Mouse (Mus musculus) heart, adult 11 months (tissue): ENCODE measurements around the gene Slc22a8.
A peak's percentile ranks its signal among the peaks of the same experiment; 100 is the strongest.

Source experiments
- DNase-seq: peaks from one replicate; pipeline ENCODE4 v3.0.0; 2022

Slc22a8 gene

DNA sequence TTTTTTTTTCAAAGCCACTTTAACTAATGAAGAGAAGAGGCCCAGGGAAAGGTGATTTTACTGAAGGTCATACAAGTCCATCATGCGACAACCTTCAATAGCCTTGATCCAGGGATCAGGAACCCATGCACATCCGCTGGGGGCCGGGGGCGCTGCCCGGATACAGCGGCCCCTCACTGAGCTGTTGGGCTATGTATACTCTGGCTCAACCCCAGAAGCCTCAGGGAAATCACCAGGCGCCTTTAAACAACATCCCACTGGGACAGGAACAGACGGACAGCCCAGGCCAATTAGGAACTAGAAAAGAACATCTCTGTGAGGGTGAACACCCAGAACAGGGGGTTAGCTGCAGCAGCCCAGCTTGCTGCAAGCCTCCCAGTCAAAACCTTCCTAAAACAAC lies at the start of gene Slc22a8:
Gene Slc22a8, plus strand, starts transcription at position 301 of the 400 bp plus-strand sequence.
- DNase-seq: peak; percentile 89

DNA sequence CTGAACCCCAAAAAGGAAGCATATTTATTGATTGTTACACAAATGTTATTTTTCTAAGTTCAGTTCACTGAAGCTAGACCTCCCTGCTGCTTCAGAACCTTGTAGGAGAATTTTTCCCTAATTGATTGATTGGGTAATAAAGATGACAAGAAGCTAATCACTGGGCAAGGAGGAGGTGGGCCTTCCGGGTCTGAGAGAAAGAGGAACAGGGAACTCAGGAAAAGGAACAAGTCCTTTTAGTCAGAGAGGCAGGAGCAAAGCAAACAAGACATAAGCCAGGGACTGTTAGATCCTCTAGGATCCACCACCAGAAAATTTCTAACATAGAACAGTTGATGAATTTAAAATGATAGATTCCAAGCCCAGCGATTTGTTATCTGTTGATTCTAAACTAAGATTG lies 32.2 kb upstream of the Slc22a8 start:
- DNase-seq: peak; percentile 55

DNA sequence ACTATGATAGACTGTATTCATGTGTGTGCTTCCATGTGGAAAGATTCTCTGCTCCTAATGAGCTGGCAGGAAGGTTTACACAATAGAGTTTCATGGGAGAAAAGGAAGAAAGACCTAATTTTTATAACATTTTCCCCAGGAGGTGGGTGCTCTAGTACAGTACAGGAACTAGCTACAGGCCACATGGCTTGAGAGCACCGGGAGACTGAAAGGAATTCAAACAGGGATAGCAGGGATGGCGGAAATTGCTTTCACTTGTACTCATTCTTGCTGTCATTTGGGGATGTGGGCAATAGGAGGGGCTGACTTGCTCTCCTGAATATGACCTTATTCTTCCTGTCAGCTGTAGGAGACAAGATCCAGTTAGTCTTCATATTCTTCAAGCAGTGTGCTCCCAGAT lies 27.0 kb upstream of the Slc22a8 start:
- DNase-seq: no peak

DNA sequence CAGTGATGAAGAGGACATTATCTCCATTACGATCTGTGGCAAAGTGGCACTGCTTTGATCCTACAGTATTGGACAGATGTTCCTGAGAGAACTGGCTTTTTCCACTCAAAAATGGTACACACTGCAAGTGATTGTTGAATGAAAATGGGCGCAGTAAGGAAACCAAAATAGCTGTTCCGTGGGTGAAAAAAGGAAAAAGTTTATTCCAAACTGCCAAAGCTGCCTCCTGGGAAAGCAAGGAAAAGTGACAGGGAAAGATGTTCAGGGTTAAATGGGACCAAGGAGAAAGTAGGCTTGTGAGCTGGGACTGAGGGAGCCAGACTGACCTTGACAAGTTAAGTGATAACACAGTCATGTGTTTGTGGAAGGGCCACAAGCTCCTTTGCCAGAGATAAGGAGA lies 26.6 kb upstream of the Slc22a8 start:
- no peak for DNase-seq

DNA sequence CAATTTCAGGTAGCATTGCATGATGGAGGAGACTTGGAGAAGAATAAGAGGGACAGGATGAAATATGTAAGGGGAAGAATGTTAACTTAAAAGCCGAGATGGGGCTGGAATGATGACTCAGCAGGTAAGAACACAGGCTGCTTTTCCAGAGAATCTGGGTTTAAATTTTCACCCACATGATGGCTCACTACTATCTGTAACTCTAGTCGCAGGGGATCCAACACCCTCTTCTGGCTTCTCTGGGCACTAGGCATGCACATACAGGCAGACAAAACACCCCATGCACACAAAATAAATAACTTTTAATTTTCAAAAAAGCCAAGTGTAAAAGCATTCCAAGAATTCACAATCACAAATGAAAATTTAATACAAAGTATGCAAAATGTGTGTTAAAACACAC lies 25.8 kb upstream of the Slc22a8 start:
- peak; percentile 37 for DNase-seq

DNA sequence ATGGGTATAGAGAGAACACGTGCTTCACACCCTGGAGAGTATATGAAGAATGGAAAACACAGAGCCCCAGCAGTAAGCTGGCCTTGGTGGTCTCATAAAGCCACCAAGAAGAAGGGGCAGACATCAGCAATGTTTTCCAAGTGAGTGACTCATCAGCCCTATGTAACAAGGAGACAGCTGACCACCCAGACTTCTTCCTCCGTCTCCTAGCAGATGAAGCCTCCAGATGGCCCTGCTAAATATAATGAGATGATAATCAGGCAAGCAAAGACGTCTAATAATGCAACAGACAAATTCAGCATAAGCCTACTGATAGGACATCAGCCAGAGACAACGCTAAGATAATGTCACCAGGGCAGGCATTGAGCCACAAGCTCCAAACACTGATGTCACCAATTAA lies 25.1 kb upstream of the Slc22a8 start:
- DNase-seq: peak; percentile 50

DNA sequence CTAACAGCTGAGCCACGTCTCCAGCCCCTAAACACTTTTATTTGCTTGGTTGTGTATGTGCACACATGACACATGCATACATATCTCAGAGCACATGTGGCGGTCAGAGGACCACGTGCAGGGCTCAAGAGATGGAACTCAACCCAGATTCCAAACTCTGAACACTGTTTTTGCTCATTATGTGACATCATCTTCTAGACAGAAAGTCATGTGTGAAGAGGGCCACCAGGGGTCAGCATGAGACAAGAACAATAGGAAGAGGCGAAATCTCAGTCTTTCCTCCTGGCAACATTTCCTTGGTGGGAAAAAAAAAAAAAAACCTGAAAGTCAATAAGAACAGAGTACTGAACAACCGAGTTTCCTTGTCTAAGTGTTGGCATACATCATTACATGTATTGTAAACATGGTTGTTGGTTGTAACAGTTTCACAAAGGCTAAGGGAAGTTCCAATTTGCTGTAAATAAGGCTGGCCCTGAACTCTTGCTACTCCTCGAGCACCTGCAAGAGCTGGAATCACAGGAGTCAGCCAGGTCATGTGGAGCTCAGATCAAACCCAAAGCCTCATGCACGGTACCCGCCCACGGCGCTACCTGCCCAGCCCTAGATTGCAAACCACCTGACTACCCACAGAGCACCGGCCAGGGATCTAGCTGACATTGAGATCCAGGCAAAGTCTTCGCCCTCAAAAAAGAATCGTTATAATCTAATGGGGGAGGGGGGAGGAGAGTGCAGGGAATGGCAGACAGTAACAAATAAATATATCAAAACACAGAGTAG lies 23.8 kb upstream of the Slc22a8 start:
- DNase-seq: peak; percentile 86

DNA sequence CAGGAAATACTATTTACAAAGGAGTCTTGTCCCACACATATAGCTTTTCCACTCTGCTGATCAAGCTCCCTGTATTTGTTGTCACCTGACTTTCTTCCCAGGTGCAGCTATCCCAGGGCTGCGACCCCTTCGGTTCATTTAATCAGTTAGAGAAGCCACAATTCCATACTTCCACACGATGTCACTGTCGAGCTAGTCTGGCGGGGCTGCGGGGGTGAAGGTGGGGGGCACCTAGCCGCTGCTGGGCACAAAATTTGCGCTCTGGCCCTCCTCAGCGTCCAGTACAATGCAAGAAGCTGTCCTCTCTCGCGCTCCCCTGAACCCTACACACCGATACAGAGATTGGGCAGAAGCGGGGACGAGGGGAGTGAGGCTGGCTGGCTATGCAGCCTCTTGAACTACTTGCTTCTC lies 21.6 kb upstream of the Slc22a8 start:
- DNase-seq: peak; percentile 85

DNA sequence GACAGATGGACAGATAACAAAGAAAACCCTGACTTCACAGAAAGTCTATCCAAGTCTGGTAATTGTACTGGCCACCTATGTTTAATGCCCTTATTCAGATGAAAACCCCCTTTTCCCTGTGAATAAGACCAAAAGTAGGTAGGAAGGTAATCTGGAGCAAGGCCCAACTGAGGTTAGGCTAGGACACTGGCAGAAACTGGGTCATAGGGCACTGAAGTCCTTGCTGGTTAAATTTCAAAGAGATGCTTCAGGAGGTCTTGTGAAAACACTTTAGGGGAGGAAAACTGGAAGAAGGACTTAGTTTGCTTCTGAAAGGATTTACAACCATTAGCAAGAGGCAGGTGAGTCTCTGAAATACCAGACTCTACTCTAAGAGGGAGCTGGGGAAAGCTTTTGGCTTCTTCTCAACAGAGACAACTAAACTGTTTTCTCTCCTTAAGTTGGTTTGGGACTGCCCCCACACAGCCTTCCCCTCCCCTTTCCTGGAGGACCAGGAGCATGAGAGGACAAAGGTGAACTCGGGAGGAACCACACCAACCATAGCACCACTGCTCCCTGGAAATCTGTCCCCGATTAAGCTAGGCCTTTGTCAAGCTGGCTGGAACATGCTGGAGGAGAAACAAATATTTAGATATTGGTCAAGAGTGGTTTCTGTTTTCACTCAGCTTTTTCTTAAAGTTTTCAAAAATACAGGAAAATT lies 20.6 kb upstream of the Slc22a8 start:
- DNase-seq: peak; percentile 81

DNA sequence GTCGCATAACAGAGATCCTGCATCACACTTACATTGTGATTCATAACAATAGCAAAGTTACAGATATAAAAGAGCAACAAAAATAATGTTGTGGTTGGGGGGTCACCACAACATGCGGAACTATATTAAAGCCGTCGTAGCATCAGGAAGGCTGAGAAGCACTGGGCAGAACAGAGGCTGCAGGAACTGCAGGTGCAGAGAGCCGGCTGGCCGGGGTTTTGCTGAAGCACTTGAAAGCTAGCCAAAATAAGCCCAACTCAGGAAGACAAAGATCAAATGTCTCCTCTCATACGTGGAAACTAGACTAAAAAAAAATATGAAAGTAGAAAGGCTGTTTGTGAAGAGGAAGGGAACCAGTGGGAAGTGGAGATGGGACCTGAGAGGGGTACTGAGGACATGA lies 19.3 kb upstream of the Slc22a8 start:
- peak; percentile 88 for DNase-seq

DNA sequence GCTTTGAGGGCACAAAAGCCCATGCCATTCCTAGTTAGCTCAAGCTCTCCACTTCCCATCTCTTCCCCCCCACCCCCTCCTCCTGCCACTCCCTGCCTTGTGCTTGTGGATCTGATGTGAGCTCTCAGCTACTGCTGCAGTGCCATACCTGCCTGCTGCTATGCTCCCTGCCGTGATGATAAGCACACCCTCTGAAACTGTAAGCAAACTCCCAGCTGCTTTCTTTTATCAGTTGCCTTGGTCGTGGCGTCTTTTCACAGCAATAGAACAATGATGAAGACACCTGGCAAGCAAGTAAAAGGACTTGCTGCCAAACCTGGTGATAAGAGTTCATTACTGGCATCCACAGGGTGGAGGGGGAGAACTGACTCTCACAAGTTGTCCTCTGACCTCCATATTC lies 18.6 kb upstream of the Slc22a8 start:
- peak; percentile 45 for DNase-seq

DNA sequence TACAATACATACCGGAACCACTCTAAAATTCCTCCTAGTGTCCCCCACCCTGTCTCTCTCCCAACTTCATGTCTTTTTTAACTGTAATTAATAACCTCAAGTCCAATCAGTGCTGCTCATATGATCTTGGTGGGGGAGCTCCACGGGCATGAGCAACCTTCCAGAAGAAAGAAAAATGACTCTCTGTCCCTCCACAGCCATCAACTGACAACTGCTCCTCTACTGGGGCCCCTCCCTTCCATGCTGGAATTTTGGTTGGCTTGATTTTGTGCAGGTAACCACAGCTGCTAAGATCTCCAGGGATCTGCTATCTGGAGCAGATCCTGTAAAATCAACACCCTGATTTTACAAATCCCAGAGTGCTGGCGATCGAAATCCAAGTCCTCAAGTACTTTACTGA lies 13.6 kb upstream of the Slc22a8 start:
- DNase-seq: peak; percentile 58

DNA sequence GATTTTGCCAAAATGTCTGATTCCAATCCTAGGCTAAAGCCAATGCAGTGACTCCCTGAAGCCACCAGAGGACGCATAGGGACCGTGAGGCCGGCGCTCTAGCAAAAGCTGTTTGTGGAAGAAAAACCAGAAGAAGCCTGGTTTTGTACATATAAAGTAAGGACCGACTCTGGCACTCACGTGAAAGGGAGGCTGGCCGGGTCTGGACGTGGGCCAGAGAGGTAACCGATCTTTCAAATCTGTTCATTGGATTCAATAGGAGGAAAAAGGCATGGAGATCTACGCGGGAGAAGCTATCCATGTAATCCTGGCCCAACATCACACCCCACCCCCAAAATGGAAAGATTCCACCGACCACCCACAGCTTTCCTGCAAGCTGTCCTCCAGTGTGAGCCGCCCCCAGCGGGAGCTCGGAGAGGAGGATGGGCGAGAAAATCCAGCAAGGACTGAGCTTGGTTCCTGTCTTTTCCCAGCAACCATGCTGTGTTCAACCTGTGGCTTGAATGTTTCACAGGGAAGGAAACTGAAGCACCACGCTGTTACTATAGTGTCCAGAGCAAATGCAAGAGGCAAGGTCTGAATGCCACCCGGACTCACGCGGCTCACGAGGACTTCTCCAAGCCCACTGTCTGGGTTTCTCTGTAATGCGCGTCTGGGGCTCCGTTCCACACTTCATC lies 12.6 kb upstream of the Slc22a8 start:
- peak; percentile 91 for DNase-seq

DNA sequence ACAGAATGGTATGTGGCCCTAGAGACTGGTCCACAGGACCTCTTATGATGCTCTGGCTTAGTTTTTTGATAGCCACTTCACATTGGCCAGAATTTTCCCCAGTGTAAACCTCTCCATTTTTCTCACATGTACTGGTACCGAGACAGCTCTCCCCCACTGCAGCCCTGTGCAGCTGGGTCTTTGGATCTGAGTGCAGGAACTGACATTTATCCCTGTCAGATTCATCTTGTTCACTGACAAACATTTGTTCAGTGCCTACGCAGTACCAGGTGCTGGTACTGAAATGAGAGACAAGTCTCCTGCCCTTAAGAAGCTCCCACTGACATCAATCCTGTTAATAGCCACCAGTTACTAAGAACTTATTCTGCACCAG lies 12.1 kb upstream of the Slc22a8 start:
- DNase-seq: no peak

DNA sequence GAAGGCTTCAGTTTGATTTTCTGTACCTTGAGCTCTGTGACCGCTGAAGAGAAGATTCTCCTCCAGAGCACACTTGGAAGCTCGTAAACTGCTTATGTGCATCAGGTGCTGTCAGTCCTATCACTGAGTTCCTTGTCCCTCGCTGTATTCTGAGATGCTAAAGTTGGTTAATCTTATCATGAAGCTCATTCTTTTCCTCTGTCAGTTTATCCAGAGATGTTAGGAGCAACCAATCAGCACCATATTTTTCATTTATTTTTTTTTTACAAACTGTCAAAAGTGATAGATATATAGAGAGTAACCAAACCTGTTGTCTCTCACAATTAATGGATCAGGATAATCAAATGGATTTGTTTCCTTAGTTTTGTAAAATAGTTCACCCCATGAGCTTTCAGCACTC lies 5.8 kb upstream of the Slc22a8 start:
- DNase-seq: no peak

DNA sequence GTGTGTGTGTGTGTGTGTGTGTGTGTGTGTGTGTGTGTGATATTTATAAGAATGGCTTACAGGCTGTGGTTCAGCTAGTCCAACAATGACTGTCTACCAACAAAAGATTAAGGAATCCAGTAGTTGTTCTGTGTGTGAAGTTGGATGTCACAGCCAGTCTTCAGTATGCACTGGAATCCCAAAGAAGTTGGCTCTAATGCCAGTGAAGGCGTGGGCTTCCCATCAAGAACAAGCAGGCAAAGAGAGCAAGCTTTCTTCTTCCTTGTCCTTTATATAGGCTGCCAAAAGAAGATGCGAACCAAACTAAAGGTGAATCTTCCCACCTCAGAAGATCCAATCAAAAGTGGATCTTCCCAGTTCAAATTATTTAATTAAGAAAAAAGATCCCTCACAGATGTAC lies 5.2 kb upstream of the Slc22a8 start:
- no peak for DNase-seq

DNA sequence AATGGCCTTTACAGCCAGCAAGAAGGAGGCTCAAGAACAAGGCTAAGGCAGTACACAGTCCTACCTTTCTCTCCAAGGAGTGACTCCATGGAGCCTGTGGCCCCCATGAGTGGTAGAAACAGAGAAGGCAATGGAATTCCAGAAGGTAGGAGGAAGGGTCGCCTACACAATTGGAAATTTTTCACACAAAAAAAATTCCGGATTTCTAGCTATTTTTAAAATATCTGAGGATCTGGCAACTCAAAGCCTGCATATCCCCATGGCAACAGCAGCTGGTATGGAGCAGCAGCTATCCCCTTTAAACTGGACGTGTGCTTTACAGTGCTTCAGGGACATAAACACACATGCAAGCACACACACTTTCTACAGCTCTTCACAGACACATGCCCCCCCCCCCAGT lies 4.7 kb upstream of the Slc22a8 start:
- no peak for DNase-seq

DNA sequence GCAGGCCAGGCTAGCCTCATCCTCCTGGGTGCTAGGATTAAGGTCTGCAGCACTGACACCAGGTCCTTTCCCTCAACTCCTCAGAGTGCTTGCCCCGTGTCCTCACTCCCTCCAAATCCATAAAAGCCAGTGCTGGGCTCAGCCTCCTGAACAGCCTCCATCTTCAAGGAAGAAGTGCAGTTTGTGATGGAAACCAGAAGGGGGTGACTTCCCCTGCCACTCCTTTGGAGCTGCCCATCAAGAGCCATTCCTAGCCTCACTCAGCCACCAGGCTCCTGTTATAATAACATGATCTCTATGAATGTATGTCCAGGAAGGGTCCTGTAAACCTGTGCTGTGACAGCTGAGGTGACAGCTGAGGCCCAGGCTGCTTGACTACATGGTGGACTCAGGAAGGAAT lies 3.7 kb upstream of the Slc22a8 start:
- no peak for DNase-seq

DNA sequence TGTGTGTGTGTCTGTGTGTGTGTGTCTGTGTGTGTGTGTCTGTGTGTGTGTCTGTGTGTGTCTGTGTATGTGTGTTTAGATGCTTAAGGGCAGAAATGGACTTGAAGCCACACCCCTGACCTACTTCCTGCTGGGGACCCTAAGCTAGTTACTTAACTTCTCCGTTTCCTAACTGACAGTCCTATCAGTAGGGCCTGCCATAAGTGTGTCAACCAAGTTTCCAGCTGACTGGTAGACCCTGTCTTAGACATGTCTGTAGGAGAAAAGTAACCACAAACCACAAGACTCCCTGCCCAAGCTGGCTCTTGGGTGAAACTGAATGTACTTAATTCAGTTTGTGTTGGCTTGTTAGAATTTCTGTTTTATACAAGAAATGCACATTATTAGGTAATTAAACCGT lies 1.1 kb downstream of the Slc22a8 start:
- DNase-seq: no peak

DNA sequence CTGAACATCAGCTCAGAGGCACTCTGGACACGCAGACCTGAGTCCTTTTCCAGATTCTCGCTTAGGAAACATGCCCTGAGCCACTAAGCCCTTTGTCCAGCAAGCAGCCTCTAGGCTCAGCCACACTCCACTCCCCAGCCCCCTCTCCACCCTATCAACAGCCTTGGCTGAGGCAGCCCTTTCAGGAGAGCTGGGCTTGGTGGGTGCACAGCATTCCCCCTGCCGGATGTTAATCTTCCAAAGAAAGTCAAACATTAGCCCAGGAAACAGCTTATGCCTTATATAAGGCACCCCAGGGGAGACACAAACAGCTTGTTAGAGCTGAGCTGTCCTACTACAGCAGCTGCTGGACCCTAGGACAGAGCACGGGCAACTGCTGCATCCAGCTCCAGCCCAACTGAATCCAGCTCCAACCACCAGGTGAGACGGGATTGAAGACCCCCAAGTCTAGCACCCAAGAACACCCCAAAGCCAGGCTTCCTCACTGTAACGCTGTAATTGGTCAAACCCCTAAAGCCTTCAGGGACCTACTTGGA lies 1.9 kb downstream of the Slc22a8 start:
- DNase-seq: no peak

DNA sequence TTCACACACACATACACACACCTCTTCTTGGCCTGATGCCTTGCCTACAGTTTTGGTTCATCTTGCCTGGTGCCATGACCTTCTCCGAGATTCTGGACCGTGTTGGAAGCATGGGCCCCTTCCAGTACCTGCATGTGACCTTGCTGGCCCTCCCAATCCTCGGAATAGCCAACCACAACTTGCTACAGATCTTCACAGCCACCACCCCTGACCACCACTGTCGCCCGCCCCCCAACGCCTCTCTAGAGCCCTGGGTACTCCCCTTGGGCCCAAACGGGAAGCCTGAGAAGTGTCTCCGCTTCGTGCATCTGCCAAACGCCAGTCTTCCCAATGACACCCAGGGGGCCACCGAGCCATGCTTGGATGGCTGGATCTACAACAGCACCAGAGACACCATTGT lies 2.8 kb downstream of the Slc22a8 start:
- no peak for DNase-seq

DNA sequence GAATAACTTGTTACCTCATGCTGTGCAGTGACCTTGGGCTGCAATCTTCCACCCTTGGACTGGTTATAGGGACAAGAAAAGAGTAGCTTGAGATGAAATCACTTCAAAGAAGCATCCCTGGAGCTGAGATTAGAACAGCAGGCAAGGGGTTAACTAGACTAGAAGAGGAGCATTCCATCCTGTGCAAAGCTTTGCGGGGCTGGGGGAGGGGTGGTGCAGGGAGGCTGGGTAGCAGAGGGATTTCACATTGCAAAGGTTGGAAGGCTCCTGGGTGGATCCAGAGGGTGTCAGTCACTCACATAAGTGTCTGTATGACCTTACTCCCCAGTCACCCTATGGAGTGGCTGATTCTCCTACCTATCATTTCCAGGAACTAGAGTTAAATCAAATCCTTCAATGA lies 3.5 kb downstream of the Slc22a8 start:
- no peak for DNase-seq

DNA sequence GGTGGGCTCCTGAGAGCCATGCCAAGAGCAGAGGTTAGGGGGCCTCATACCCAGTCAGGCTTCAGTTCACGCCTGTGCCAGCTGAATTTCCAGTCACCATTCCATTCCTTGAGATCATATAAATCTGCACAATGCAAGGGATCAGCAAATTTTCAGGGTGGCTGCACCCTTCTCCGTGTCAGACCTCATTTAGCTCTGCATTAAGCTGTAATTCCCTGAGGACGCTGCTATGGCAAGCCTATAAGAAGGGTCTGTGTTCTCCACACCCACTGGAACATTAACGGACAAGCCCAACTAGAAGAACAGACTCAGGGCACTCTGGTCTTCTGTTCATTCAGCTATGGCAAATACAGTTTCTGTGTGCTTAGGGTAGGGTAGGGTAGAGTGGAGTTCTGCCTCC lies 6.2 kb downstream of the Slc22a8 start:
- DNase-seq: no peak

DNA sequence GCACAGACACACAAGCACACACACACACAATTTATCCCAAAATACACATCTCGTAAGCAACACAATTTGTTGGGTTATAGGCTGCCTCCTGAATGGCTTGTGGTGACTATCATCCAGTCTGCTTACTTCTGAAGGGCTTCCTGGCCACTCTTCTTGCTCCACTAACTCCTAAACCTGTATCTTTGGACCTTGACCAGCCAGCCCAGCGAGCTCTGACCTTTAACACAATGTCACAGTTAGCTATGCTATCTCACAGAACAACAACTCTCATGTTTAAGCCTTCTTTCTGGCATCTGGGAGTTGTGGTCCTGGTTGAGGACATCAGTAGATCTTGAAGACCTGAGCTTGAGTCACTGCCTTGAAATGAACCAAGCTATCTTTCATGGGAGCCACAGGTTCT lies 8.2 kb downstream of the Slc22a8 start:
- no peak for DNase-seq
